Mouse (Mus musculus) testis, postnatal 14 days (tissue): ENCODE results near the gene Slc12a5.

Experiments used
- DNase-seq: peaks from one replicate; pipeline ENCODE4 v3.0.0; 2021; ENCODE audit warnings: low spot score

Gene Slc12a5

DNA sequence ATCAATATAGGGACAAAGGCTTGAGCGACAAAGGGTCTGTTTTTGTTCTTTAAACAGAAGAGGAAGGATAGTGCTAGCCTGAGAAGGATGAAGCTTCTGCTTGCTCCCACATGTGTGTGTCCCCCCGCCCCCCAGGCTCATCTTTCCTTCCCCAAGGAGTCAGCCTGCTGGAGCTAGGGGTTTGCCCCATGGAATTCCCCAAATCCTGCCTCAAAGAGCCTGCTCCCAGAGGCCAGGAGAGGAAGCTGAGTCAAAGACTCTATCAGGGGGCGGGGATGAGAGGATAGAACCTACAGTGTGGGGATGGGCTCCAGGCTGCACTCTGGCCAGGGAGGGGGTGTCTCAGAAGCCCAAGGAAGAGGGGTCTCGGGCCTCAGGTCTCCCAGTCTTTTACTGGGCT, 13.1 kb upstream of the Slc12a5 start:
- DNase-seq: no peak

DNA sequence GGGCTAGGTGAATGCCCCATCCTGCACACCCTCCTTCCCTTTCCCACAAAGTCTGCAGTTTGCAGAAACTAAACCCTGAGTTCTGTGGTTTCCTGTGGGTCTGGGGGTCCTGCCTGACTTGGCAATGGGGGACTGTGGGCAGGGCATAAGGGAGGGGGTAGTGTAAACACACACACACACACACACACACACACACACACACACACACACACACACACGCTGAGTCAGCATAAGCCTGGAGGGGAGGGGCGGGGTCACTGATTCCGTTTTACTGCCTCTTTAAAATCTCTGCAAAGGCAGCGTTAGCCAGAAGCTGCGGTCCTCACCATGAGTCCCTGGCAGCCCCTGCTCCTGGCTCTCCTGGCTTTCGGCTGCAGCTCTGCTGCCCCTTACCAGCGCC, 12.7 kb upstream of the Slc12a5 start:
- no peak for DNase-seq

DNA sequence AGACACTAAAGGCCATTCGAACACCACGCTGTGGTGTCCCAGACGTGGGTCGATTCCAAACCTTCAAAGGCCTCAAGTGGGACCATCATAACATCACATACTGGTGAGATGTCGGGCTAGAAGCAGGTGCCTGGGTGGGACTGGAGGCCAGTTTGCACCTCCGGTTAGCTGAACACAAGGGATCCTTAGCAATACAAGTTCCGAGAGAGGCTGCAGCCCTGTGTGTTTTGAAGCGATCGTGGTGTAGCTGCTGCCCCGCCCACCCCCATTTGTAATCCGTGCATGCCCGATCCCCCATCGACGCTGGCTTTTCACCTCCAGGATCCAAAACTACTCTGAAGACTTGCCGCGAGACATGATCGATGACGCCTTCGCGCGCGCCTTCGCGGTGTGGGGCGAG, 11.6 kb upstream of the Slc12a5 start:
- no peak for DNase-seq

DNA sequence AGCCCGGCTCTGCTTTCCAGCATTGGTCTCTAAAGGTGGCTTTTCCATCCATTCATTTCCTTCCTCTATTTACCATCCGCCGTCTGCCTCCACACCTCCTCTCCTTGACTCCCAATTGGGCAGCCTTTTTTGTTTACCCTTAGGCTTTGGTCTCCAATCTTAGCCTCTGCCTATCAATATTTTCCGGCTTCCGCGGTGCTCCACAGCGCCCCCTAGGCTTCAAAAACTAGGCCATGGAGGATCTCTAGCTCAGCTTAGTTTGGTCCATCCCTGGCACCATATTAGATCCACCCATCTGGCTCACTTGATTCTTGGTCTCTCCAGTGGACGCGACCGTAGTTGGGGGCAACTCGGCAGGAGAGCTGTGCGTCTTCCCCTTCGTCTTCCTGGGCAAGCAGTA, 10.1 kb upstream of the Slc12a5 start:
- peak; percentile 42 for DNase-seq

DNA sequence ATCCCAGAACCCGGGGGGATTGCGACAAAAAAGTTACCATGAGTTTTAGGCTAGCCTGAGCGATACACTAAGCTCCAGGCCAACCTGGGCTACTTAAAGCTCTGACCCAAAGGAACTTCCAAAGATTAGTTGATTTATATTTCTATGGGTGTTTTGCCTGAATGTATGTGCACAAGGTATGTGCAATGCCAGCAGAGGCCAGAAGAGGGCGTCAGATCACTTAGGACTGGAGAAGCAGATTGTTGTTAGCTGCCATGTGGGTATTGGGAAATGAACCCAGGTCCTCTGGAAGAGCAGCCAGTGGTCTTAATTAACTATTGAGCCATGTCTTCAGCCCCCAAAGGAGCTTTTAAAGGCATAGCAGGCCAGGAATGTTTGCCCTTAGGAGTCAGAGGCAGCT, 8.9 kb upstream of the Slc12a5 start:
- peak; percentile 46 for DNase-seq

DNA sequence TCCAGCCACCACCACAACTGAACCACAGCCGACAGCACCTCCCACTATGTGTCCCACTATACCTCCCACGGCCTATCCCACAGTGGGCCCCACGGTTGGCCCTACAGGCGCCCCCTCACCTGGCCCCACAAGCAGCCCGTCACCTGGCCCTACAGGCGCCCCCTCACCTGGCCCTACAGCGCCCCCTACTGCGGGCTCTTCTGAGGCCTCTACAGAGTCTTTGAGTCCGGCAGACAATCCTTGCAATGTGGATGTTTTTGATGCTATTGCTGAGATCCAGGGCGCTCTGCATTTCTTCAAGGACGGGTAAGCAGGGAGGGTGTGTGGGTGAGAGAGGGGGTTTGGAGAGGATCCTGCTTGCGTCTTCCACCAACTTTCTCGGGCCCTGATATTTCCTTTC, 8.2 kb upstream of the Slc12a5 start:
- no peak for DNase-seq

DNA sequence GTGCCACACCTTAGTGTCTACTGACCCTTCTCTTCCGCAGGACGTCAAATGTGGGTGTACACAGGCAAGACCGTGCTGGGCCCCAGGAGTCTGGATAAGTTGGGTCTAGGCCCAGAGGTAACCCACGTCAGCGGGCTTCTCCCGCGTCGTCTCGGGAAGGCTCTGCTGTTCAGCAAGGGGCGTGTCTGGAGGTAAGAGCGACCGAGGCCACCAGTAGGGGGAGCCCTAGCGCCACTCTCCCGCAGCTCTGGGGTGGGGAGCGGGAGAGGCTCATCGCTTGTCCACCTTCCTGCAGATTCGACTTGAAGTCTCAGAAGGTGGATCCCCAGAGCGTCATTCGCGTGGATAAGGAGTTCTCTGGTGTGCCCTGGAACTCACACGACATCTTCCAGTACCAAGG, 7.4 kb upstream of the Slc12a5 start:
- DNase-seq: peak; percentile 73

DNA sequence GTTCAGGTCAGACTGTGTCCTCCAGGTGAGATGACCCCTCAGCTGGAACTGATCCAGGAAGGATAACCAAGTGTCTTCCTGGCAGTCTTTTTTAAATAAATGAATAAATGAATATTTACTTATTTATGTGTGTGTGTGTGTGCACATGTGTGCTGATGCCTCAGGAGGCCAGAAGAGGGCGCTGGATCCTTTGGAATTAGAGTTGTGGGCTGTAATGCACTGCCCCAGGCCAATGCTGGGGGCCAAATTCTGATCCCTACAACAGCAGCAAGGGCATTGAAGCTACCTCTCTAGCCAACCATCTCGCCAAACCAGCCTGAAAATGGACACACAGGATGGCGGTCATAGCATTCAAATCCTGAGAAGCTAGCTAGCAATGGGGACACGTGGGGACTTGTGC, 4.9 kb upstream of the Slc12a5 start:
- DNase-seq: no peak

DNA sequence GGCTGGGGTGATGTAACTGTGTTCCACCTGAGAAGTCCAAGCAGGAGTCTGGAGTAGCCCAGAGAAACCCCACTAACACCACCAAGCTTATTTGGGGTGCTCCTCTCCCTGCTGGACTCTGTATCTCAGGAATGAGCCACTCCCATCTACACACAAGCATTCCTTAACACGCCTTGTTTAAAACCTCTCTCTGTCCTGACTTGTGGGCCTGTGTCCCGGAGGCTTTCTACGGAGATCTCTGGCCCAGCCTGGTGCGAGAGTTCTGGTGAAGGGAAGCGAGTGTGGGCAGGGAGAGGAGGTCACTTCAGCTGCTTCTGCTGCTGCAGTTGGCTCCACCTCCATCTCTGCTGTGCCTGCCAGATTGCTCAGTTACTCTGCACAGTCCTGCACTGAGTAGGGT, 4.4 kb upstream of the Slc12a5 start:
- no peak for DNase-seq

DNA sequence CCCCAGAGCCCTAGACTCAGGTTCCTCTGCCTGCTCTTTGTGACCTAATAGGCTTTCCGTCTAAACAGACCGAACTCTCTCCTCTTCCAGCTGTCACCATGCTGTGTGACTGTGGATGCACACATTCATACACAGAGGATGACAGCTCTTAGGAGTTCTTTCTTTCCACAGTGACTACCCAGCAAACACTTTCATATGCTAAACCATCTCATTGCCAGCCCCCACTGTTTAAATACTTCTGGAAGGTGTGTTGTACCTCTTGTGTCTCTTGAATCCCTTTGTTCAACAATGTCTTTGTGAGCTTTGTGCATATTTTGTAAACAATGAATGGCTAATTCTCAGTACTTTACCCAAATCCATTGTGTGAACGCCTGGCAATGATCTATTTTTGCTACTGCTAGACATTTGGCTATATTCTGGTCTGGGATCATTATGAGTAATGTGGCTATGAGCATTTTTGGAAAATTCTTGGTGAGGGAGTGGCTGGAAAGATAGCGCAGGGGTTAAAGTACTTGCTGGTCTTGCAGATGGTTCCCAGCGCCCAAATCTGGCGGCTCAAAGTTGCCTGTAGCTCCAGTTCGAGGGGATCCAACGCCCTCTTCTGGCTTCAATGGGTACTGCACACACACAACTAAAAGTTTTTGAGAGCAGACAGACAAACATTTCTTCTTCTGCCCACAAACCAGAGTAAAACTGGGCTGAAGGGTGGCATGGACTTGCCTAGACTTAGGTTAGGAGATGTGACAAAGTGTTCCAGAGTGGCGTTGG, 2.9 kb upstream of the Slc12a5 start:
- no peak for DNase-seq

DNA sequence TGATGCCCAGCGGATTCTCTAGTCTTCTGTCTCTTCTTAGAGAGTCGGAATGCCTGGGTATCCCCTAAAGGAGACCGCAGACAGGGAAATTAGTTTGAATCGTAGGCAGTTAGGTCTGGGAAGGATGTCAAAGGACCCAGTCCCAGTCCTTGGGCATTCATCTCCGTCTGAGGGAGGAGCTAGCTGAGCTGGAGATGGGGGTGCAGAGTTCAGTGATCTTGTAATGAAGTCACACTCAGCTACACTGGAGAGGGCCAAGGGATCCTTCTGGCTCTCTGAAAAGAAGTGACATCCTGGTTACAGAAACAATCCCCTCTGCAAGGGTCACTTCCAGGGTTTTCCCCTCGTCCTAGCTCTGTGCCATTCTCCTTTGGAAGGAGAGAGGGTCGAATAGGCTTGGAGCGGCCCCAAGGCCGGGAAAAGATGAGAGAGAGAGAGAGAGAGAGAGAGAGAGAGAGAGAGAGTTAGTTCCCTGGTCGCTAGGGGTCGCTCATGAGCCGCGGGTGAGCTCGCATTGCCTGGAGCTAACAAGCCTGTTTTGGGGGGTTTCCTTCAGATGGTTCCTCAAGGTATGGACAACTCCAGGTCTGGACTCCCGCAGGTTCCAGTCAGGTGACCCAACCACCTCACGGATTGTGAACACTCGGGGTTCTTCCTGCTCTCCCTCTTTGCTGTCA, 1.0 kb downstream of the Slc12a5 start:
- peak; percentile 40 for DNase-seq

DNA sequence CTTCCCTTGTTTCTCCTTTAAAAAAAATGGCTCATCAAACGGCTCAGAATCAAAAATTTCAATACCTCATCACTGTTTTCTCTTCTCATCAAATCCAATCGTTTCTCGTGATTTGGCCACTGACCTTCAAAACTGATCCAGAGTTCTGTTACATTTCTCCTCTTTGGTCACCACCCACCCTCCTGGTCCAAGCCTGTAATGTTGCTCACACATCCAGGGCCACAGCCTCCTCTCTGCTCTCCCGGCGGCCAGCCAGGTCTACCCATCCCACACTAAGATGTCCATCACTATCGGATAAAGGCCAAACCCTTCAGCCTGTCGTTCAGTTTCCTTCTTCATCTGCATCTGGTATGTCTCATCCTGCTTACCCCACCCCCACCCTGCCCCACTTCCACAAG, 1.6 kb downstream of the Slc12a5 start:
- DNase-seq: no peak

DNA sequence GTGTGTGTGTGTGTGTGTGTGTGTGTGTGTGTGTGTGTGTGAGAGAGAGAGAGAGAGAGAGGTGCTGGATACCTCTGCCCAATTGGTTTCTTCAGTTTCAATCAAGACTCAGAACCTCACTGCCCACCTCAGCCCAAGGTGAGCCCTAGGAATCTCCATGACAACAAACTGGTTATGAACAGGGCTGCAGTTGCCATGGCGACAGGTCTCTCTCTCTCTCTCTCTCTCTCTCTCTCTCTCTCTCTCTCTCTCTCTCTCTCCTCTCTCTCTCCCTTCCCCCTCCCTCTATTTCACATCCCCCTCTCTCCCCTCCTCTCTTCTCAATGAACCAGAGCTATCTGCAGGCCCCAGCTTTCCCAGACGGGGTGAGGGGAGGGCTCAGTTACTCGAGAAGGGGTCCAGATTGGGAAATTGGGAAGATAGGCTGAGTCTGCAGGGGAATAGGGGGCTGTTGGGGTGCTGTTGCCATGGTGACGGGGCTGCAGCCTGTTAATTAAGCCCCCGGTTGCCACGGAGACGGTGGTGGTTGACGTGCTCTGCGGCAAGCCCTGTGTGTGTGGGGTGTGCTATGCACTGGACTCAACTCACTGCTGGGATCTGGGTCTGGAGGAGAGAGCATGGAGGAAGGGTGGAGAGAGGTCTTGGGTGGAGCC, 3.8 kb downstream of the Slc12a5 start:
- no peak for DNase-seq

DNA sequence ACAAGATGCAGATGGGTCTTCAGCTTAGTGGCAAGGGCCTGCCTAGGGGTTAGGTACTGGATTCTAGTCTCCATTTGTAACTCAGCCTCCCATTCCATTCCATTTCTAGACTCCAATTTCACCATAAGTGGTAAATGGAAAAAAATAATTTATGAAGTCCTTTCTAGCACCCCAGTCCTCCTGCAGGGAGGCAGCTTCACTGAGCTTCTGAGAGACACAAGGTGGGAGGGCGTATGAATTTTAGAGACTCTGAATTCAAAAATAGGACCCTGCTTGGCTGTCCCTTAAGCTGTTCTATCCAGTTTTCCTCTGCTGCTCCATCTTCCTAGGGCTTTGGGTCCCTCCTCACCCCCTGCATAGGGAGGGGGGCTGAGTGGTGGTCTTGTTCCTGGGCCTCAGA, 4.4 kb downstream of the Slc12a5 start:
- DNase-seq: no peak

DNA sequence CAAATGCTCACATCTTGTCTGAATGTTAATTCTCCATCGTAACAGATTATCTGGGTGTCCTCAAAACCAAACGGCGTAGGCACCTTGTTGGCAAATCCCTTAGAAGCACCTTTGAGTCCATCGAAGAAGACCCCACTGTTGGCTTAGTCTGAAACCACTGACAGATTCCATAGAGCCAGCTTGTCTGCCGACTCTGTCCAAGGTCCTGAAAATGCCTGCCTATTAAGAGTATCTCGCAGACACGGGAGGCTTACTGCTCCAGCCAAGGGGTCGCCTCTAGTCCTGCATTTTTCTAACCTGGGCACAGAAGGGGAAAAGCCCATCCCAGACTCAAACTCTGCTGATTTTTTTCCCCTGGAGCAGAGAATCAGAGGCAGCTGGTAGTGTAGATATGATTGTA, 5.8 kb downstream of the Slc12a5 start:
- no peak for DNase-seq

DNA sequence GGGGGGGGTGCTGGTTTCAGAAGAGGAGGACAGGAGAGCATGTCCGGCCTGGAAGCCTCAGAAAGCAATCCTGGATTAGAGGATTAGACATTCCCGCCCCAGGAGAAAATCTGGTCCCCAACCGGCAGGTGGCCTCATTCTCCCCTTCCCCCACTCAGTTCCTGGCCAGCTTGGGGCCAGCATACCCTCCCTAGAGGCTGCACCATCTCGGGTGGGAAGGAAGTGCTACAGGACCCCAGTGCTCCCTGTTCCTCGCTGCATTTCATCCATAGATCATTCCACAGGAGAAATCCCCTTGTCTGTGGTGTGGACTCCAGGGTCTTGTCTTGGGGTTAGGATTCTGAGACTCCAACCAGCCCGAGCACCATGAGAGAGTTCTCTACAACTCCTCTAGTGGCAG, 6.6 kb downstream of the Slc12a5 start:
- no peak for DNase-seq

DNA sequence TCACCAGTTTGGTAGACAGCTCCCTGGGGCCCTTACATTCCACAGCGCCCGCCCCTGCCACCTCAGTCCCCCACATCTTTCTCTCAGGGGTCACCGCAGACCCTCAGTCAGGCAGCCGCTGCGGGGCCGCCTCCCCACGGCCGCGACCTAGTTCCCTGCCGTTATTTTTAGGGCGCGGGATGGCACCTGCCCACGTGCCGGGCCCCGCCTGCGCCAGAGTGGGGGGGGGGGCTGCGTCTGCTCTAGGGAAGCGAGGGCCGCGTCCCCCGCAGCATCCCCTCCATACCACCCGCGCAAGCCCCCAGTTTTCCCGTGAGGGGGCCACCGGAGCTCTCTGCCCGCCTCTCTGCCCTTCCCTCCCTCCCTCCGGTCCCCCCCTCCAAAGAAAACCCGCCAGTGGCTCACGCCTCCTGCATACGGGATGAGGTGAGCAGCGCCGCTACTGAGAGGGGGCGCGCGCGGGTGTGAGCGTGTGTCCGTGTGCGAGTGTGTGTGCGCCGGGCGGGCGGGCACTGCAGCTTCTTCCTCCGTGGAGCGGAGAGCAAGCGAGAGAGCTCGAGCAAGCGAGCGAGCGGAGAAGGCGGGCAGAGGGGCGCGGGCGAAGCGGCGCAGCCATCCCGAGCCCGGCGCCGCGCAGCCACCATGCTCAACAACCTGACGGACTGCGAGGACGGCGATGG, 7.3 kb downstream of the Slc12a5 start:
- DNase-seq: no peak

DNA sequence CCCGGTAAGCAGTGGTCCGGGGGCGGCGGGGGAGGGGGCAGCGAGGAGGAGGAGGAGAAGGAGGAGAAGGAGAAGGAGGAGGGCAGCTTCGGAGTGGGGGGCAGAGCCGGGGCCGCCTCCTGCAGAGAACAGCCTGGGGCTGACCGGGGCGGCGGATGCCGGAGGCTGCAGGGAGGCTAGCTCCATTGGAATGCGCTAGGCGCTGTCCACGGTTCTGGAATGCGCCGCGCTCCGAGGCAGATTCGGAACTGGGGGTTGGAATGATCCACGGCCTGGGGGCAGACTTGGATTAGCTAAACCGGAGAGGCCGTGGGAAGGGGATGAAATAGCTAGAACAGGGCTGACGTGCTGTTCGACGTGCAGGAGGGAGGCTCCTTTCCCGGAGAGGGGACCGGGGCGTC, 7.8 kb downstream of the Slc12a5 start:
- peak; percentile 66 for DNase-seq

DNA sequence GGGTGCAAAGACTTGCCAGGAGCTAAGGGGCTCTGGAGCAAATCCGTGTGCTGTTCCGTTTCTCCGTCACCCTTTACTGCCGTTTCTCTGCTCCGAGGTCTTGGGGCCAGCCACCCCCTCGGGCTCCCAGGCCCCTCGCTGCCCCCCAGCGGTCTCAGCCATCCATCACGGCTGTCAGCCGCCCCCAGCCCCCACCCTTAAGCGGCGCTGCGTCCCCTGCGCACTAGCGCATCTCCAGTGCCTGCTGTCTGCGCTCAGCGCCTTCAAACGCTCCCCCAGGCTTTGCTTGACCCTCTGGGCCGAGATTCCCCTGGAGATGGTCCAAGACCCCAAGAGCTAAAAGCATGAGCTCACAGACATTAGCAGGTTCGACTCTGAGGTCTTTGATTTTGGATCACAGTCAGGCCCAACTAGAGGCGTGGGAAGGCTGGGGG, 8.8 kb downstream of the Slc12a5 start:
- DNase-seq: no peak

DNA sequence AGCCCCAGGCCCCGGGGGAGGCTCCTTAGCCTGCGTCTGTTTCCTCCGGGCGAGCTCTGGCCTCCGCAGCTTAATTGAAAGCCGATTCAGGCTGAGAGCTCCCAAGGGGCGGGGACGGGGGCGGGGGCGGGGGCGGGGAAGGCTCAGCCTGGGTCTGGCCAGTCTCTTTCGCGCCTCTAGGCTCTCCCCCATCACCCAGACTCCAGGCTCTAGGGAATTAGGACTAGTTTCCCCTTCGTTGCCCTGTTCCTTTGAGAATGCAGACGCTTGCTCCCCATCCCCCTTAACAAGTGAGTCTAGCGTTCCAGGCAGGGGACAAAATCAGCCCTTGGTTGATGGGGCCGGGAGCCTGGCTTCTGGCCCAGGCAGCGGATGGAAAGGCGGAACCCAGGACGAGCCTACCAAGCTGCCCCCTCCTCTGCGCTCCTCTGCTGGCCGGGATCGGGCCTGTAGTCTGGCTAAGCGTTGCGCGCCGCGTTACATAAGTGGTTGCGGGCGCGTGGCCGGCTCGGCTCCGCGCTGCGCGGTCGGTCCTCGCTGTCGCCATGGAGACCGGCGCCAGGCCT, 10.1 kb downstream of the Slc12a5 start:
- no peak for DNase-seq

DNA sequence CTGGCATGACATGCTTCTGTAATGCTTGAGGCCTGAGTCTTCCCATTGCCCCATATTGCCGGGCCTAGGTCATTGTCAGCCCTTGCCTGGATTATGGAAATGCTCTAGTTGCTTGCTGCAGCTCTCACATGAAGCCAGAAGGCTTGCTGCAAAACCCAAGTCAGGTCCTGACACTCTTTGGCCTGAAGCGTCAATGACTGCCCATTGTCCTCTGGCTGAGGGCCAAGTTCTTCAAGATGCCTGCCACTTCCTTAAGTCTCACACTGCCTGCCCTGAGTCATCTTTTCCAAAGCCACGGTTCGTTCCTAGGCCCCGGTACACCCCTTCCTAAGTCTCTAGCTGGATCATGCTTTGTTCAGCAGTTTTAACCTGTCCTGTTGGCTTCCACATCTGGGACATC, 12.0 kb downstream of the Slc12a5 start:
- DNase-seq: no peak

DNA sequence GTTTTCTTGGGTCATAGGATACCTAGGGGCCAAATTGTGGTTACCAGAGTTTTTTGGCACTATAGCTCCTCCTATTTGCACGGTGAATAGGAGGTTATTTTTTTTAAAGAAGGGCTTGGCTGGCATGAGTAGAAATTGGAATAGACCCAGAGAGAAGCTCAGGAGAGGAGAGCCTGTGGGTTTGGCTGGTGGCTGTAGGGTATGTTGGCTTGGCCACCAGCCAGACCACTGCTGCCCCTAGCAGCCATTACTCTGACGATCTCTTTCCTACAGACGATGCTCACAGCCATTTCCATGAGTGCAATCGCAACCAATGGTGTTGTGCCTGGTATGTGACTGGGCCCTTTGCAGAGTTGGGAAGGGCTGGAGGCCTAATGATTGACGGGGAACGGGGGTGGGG, 15.0 kb downstream of the Slc12a5 start:
- no peak for DNase-seq

DNA sequence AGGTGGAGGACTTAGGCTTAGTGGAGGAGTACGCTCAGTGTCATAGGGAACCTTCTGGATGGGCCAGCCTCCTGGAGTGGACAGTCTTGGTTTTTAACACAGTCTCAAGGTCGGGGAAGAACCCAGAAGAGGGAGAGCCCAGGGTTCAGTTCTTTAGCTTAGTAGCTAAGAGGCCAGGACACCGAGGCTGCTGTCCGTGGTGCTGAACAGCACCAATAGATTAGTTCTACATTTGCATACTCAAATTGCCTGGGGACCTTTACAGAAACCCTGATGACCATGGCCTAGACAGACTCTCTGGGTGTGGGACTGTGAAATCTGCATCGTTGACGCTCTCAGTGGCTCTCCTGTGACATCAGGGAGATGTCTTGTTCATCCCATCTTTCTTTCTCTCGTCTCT, 19.1 kb downstream of the Slc12a5 start:
- DNase-seq: no peak
